Mouse (Mus musculus) embryonic fibroblast, embryonic 13.5 days (primary cell): Measurements from ENCODE around the gene Fbxl3. TPM values are rescaled to one million over a fixed set of nuclear protein-coding genes. Genes with fewer than 3 reads are reported as not detected.

Source experiments
- H3K27ac ChIP-seq: 2 replicates; pipeline ENCODE4 v1.5.1; 2012; ENCODE audit warnings: low read length, control low read depth, inconsistent platforms; ENCODE audit not compliant: insufficient read depth
- H3K4me1 ChIP-seq: 2 replicates; pipeline ENCODE4 v1.6.1; 2011; ENCODE audit warnings: low read length; ENCODE audit not compliant: control insufficient read depth, insufficient read depth
- H3K4me3 ChIP-seq: 2 replicates; pipeline ENCODE4 v1.5.1; 2011; ENCODE audit warnings: mild to moderate bottlenecking, control low read depth, low read length; ENCODE audit not compliant: insufficient read depth
- CTCF ChIP-seq: IDR thresholded peaks from 2 replicates; pipeline ENCODE4 v1.5.1; 2011; ENCODE audit warnings: mild to moderate bottlenecking, control low read depth, low read length, moderate library complexity, borderline replicate concordance; ENCODE audit not compliant: insufficient read depth
- POLR2A ChIP-seq: IDR thresholded peaks from 2 replicates; pipeline ENCODE4 v1.6.1; 2011; ENCODE audit warnings: low read depth, mild to moderate bottlenecking, control low read depth, low read length, moderate library complexity
- polyA plus RNA-seq: library from polyadenylated mRNA; stranded (reverse); fragments of >200 nt; gene quantifications from 2 replicates; pipeline ENCODE4 v1.2.4, GENCODE M21; 2011; ENCODE audit warnings: low read depth; ENCODE audit not compliant: missing spikeins, insufficient read length

Fbxl3 gene
- polyA plus RNA-seq, 1 experiment: 66.4 TPM

DNA sequence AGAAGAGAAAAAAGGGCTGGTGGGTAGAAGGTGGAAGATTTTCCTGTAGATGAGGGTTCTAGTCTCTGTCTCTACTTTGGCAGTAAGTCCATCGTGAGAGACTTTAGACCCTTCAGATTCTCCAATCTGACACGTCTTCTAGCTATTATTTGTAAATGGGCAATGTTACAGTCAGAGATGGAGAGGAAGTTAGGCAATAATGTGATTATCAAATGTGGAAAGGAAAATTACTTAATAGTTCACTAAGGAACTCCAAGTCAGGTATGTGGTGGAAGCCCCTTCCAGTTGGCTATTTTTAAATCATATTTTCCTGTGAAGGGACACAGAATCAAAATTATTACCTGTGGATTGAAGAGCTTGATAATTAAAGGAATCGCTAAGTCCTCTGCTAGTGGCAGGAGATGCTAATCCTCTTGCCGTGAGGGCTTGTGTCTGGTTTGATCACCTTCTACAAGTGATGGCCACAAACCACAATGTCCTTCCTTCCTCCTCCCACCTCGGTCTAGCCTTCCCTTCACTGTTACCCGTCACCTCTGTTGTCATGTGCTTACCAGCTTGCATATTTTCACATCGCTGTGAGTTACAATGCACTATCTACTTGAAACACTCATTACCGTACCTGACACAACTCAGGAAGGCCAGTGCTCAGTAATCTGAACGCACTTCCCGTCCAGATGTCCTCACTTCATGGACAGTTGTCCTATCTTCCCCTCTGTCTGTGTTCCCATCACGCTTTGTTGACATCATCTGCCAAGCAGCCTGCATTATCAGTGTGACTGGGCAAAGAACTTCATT lies 50.9 kb downstream of the Fbxl3 start:
- TF ChIP-seq CTCF: no peak
- TF ChIP-seq POLR2A: no peak
- Histone ChIP-seq H3K27ac (no peak overlapping the region), H3K4me1 (no peaks in the 10 kb centered on the region), H3K4me3 (no peak overlapping the region)

DNA sequence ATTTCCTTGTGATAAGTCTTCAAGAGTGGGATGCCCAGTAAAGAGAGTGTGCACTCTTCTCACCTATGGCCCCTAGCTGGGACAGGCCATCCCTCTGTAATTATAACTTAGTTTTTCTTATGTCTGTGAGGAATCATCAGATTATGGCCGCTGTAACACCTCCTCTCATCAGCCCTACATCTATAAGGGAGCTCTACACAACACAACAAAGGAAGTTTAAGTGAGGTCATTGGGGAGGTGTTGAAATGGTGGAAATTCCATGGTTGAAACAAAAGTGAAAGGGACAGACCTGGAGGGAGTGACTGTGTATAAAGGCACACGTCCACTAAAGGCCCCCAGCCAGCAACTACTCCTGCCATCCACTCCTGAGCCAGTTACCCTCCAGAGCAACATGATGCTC lies 52.7 kb downstream of the Fbxl3 start, which contains the start of gene Acod1:
Gene Acod1 (plus strand): TSS at position 301 of the 400 bp plus-strand sequence.
- TF ChIP-seq POLR2A: no peak
- no peak for TF ChIP-seq CTCF
- H3K4me3 ChIP-seq: no peak within 1 kb of the TSS
- no peak within 1 kb of the TSS for H3K27ac ChIP-seq
- no peaks in the 10 kb centered on the region for H3K4me1 ChIP-seq

DNA sequence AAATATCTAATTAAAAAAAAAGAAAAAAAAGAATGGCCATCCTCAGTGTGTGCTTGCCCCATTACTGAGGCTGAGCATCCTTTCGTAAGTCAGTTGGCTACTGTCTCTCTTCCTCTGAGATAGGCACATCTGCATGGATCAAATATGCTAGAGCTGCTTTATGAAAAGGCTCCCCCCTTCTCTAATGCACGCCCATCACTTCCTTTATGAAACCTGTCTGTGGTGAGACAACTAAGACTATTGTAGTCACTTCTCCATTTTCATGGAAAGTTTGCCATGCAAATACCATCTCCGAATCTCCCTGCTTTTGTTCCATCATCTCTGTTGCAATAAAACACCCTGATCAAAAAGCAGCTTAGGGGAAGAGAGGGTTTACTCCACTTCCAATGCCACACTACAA lies 62.4 kb downstream of the Fbxl3 start:
- no peak for TF ChIP-seq POLR2A
- no peak for TF ChIP-seq CTCF
- no peak overlapping the region for H3K27ac ChIP-seq
- H3K4me3 ChIP-seq: no peak overlapping the region
- peaks cover 4% of the 10 kb centered on the region; the same call in 1 of the 2 replicates for H3K4me1 ChIP-seq

DNA sequence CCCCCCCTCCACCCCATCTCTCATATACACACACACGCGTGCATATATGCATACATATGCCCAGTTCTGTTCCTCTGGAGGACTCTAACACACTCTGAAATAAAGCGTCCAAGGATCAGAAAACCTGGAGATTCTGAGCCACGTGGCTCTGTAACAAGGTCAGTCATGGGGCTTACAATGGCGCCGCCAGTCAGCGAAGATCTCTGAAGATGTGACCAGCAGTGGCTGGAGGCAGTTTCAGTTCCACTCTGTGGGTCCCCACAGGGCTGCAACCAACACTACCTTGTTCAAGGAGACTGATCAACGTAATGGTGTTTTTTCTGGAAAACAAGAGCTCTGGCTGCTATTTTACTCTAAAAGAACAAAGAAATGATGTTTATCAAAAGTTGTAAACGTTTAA lies 65.3 kb downstream of the Fbxl3 start:
- H3K27ac ChIP-seq: no peak overlapping the region
- H3K4me1 ChIP-seq: peaks cover 4% of the 10 kb centered on the region; the same call in 1 of the 2 replicates
- TF ChIP-seq POLR2A (no peak), CTCF (no peak)
- H3K4me3 ChIP-seq: no peak overlapping the region

DNA sequence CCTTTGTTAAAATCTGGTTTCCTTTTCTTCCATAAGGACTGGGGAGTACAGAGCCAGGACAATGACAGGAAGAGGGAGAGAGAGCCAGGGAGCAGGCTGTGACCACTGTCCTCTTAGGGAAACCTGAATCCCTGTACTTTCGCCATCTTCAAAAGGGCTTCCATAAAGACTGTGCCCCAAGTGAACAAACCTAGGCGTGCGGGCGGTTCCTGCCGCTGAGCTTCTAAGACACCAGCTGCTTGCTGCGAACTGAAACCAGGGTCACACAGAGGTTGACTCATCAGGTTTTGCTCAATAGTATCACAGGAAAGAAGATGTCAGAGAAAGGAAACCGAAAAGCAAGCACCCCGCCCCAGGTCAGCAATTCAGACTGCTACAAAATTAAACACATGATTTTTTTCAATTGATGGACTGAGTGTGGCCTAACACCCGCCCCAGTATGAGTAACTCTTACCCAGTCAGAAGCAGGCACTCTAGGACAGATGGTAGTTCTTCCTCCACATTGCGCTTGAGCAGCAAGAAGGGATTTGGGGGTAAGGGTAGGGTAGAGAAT lies 66.0 kb downstream of the Fbxl3 start:
- TF ChIP-seq CTCF (no peak), POLR2A (no peak)
- Histone ChIP-seq H3K4me3 (no peak overlapping the region), H3K4me1 (peaks cover 4% of the 10 kb centered on the region; the same call in 1 of the 2 replicates), H3K27ac (no peak overlapping the region)

Other genes with a start within 250 kb of the Fbxl3 start
- gene Kctd12, start 116.9 kb downstream of the Fbxl3 start, polyA plus RNA-seq: 19.0 and 38.8 TPM in 2 replicates
- not detected in 2 replicates for gene Acod1, start 52.6 kb downstream of the Fbxl3 start, polyA plus RNA-seq
- 50.8 and 52.9 TPM in 2 replicates for gene Cln5, start 29.4 kb downstream of the Fbxl3 start, polyA plus RNA-seq
- gene Mycbp2, start 247.2 kb upstream of the Fbxl3 start, polyA plus RNA-seq: 46.1 and 50.7 TPM in 2 replicates